Mouse (Mus musculus) right cerebral cortex, postnatal 10 days (tissue): ENCODE measurements around the gene Bnc2.

Experiments used
- DNase-seq, 2 experiments: peaks; one replicate each; pipeline ENCODE4 v3.0.0; 2021; ENCODE audit warnings: low spot score in 2 of 2

The Bnc2 gene

GRCm38 (mm10) chr4:84632832-84633789 lies 42.0 kb downstream of the Bnc2 start:
- DNase-seq = no peak

GRCm38 (mm10) chr4:84627616-84628015 lies 47.5 kb downstream of the Bnc2 start:
- no peak for DNase-seq

- no peak for DNase-seq
Observed at GRCm38 (mm10) chr4:84623312-84623711, 51.8 kb downstream of the Bnc2 start.

- no peak for DNase-seq
Observed at GRCm38 (mm10) chr4:84621785-84622184, 53.3 kb downstream of the Bnc2 start.

- DNase-seq = no peak
Observed at GRCm38 (mm10) chr4:84609861-84610260, 65.2 kb downstream of the Bnc2 start.

- no peak for DNase-seq
Observed at GRCm38 (mm10) chr4:84604461-84604860, 70.6 kb downstream of the Bnc2 start.

DNA sequence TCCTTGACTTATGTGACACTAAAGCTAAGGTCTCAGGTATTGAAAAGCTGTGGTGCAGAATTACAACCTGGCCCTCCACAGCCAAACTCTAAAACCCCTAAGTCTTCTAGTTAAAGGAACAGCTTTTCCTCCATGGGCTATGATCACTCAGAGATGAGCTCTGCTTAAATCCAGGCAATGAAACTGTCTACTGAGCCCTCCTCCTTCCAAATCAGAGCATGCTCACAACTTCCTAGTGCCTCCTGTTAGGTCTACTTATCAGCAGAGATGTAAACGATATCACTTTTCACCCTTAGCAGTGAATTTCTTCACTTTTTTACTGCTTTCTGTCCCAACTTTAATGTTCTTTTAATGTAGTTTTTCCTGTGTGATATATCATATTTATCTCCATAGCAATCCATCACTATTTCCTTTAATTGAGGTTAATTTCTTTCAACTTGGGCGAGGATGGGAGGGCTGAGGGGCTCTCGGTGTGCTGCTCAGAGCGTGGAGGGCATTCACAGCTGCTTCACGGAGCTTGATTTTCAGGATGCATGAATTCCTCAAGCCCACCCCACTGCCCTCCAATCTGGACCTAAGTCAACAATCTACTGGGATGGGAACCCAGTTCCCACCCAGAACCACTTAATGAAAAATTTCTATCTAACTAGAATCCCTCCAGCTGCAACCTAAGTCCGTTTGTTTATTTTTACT lies 94.7 kb downstream of the Bnc2 start:
- no peak for DNase-seq

GRCm38 (mm10) chr4:84578296-84578695 lies 96.8 kb downstream of the Bnc2 start:
- no peak for DNase-seq

DNA sequence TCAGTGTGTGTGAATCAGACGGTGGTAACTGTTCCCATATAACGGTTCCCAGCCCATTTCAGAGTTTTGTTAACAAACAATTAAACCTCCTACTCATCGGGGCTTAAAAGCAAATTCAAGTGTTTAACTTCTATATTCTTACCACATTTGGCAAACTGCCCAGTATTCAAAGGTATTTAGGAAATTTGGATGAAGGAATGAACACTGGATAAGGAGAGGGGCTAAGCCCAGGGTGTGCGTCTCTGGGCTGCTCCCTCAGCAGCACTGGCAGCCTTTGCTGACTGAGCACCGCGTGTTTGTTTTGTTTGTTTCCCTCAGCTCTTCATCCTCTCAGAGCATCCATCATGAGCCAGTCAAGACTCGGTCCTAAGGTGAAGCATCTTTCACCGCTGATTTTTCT lies 109.0 kb downstream of the Bnc2 start:
- DNase-seq = no peak

- peak; percentile 28 to 58 for DNase-seq
Observed at GRCm38 (mm10) chr4:84545204-84545871, 129.7 kb downstream of the Bnc2 start.

GRCm38 (mm10) chr4:84544646-84545045 lies 130.4 kb downstream of the Bnc2 start:
- no peak for DNase-seq

DNA sequence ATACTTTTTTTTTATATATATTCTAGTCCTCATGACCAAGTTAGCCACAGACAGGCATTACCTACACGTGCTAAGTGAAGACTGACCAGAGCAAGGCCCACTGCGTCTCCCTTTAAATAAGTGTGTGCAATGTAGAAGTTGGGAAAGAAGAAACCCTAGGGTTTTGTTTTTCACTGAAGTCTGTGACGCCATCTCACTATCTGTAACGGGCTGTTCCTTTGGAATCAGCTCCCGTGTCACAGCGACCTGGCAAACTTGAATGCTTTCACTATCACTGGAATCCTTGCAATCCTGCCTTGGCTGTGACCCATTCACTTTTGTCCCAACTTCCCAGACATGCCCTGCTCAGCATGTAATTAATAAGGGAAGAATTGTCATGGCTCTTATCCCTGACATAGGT lies 134.5 kb downstream of the Bnc2 start:
- DNase-seq = no peak

GRCm38 (mm10) chr4:84539396-84539795 lies 135.7 kb downstream of the Bnc2 start:
- no peak for DNase-seq

- DNase-seq = no peak
Observed at GRCm38 (mm10) chr4:84528886-84529789, 145.9 kb downstream of the Bnc2 start.

- no peak for DNase-seq
Observed at GRCm38 (mm10) chr4:84528358-84528757, 146.7 kb downstream of the Bnc2 start.

GRCm38 (mm10) chr4:84527066-84527933 lies 147.8 kb downstream of the Bnc2 start:
- DNase-seq = no peak

DNA sequence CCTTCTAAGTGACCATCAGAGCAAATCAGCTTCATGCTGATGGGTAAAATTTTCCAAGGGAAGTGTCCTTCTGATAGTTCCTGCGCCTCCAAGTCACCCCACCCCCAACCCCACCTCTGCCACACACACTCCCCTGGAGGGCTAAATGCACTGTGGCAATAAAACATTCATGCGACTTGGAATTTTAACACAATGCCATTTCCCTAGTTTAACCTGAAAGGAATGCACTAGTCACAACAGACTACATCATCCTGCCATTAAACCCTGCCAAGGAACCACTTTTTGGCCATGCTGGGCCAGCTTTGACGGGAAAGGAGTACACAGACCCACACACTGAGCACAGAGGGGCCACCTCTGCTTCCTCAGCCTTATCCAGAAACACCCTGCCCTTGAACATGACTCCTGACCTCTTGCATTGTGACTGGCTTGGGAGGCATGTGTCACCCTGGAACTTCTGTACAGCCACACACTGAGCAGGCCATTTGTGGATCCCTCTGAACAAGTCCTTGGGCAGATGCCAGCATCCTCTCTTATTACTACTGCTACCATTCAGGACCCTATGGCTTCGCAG lies 151.3 kb downstream of the Bnc2 start:
- DNase-seq = no peak

DNA sequence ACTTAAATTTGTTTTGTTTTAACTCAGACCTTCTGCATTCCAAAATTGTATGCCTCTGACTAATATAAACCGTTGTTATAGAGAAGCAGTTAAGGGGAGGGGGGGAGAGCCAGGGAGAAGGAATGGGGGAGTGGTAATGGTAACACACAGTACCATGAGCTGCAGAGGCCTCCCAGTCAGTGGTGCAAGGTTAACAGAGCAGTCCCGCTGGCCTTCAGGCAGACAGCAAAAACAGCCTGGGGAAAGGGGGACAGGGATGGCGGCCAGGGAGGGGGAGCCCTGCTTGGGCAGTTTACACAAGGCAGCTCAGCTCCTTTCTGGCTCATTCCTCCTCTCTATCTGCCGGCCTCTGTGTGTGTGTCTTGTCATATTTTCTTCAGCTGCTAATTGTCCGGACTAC lies 151.9 kb downstream of the Bnc2 start:
- DNase-seq = peak in 1 of 2 experiments; percentile 26

DNA sequence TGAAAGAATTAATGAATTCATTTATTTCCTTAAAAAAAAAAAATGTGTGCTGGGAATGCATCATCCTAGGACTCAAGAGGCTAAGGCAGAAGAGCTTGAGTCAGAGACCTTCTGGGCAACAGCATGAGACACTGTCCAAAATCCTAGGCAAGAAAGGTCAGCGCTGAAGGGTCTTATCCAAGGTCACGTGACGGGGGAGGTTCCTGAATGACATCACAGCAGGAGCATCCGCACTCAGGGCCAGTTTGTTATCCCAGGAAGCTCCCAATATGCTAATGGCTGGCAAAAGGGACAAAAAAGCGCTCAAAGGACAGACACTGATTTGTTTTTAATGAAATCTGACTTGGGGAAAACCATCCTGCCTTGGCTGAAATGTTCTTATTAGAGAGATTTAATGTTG lies 153.5 kb downstream of the Bnc2 start:
- DNase-seq = no peak

GRCm38 (mm10) chr4:84510466-84510865 lies 164.6 kb downstream of the Bnc2 start:
- DNase-seq = no peak
